ENCODE assay signal across 8 mouse cellular contexts in genomic region chr5:32853731-32854507, GRCm38 (mm10). TPM values are rescaled to one million over a fixed set of nuclear protein-coding genes. Genes with fewer than 3 reads are reported as not detected.
DNase-seq lines count a peak whose midpoint lies in the region; ATAC-seq lines count a peak whose summit lies in the region.

Gene Prr14l (minus strand): TSS chr5:32854256.

- H3K27me3 ChIP-seq in heart, embryonic 13.5 days (replicated peaks) = no peaks in the 10 kb centered on the region
- H3K27me3 ChIP-seq in liver, embryonic 12.5 days (replicated peaks) = no peaks in the 10 kb centered on the region
- no peaks in the 10 kb centered on the region for H3K27me3 ChIP-seq in stomach, embryonic 15.5 days (replicated peaks)

- peak within 1 kb of the TSS; percentile 69 for H3K27ac ChIP-seq in brown adipose tissue, adult 24 weeks (replicated peaks; ENCODE audit: low read depth, low read length)
- H3K27ac ChIP-seq in heart, embryonic 13.5 days (replicated peaks) = peak within 1 kb of the TSS; percentile 84
- H3K27ac ChIP-seq in liver, embryonic 12.5 days = peak within 1 kb of the TSS; percentile 89
- peak within 1 kb of the TSS; percentile 76; the same call in 1 of the 2 replicates for H3K27ac ChIP-seq in stomach, embryonic 15.5 days

- no peaks in the 10 kb centered on the region for H3K9me3 ChIP-seq in heart, embryonic 13.5 days
- H3K9me3 ChIP-seq in liver, embryonic 12.5 days (replicated peaks) = 0 out of 2 replicates have a peak, but pooled peaks cover 2% of the 10 kb centered on the region
- no peaks in the 10 kb centered on the region for H3K9me3 ChIP-seq in stomach, embryonic 15.5 days

- peak within 1 kb of the TSS; percentile 86 for H3K4me3 ChIP-seq in brown adipose tissue, adult 24 weeks (ENCODE audit: insufficient read depth, low read depth, low read length)
- peak within 1 kb of the TSS; percentile 82 for H3K4me3 ChIP-seq in heart, embryonic 13.5 days
- peak within 1 kb of the TSS; percentile 90 for H3K4me3 ChIP-seq in liver, embryonic 12.5 days
- H3K4me3 ChIP-seq in stomach, embryonic 15.5 days (replicated peaks) = peak within 1 kb of the TSS; percentile 91

- peak; percentile 89 for ATAC-seq in heart, embryonic 13.5 days (ENCODE audit: extremely low read depth, insufficient number of reproducible peaks, low FRiP score, low TSS enrichment)
- ATAC-seq in liver, embryonic 12.5 days = peak; percentile 94
- peak; percentile 98 for ATAC-seq in stomach, embryonic 15.5 days (ENCODE audit: insufficient read depth, low FRiP score, low read depth)

- H3K4me1 ChIP-seq in brown adipose tissue, adult 24 weeks (ENCODE audit: control insufficient read depth, insufficient read depth, insufficient read length, low read length) = peaks cover 8% of the 10 kb centered on the region; the same call in 1 of the 2 replicates
- H3K4me1 ChIP-seq in heart, embryonic 13.5 days = peaks cover 36% of the 10 kb centered on the region
- H3K4me1 ChIP-seq in liver, embryonic 12.5 days = peaks cover 61% of the 10 kb centered on the region
- H3K4me1 ChIP-seq in stomach, embryonic 15.5 days = 0 out of 2 replicates have a peak, but pooled peaks cover 7% of the 10 kb centered on the region

- H3K9ac ChIP-seq in heart, embryonic 13.5 days = peak within 1 kb of the TSS; percentile 96
- H3K9ac ChIP-seq in liver, embryonic 12.5 days = peak within 1 kb of the TSS; percentile 95
- H3K9ac ChIP-seq in stomach, embryonic 15.5 days = peak within 1 kb of the TSS; percentile 82

- H3K4me2 ChIP-seq in heart, embryonic 13.5 days = peak within 1 kb of the TSS; percentile 83
- H3K4me2 ChIP-seq in liver, embryonic 12.5 days = peak within 1 kb of the TSS; percentile 76
- H3K4me2 ChIP-seq in stomach, embryonic 15.5 days = peak within 1 kb of the TSS; percentile 70

- H3K36me3 ChIP-seq in heart, embryonic 13.5 days = peaks cover 24% of the 10 kb centered on the region
- H3K36me3 ChIP-seq in liver, embryonic 12.5 days = peaks cover 23% of the 10 kb centered on the region
- peaks cover 3% of the 10 kb centered on the region; the same call in 1 of the 2 replicates for H3K36me3 ChIP-seq in stomach, embryonic 15.5 days

- under 1% methylated on average over 51 of the region's 51 CpGs for WGBS in heart, embryonic 13.5 days
- under 1% methylated on average over 51 of the region's 51 CpGs for WGBS in liver, embryonic 12.5 days (ENCODE audit: insufficient replicate concordance)
- WGBS in stomach, embryonic 15.5 days = under 1% methylated on average over 51 of the region's 51 CpGs

- DNase-seq in CD4-positive, CD25-positive, alpha-beta regulatory T cell, adult 2 months (ENCODE audit: low read depth, low spot score) = peak; percentile 99
- peak; percentile 49 for DNase-seq in fat pad, adult 2 months (ENCODE audit: extremely low read depth, low read depth, low spot score)
- DNase-seq in kidney, postnatal 10 days = peak; percentile 99
- peak; percentile 98 to 99 for DNase-seq in natural killer cell, adult 2 months (ENCODE audit: low spot score in 2 of 2)

RNA-seq across cellular contexts. Expression of gene Prr14l, which starts in this region (rescaled TPM):
- 2.8 and 3.6 TPM in 2 replicates for polyA plus RNA-seq in brown adipose tissue, adult 24 weeks (2012; ENCODE audit: insufficient read depth, insufficient read length, missing spikeins)
- polyA plus RNA-seq in heart, embryonic 13.5 days (2015; fragmentation: Nextera tagmentation; extraction: Ambion mirVana) = 7.8 and 10.2 TPM in 2 replicates
- polyA plus RNA-seq in liver, embryonic 12.5 days (2016; fragmentation: Nextera tagmentation; extraction: Ambion mirVana) = 15.0 and 15.3 TPM in 2 replicates
- polyA plus RNA-seq in stomach, embryonic 15.5 days (2015; fragmentation: Nextera tagmentation; extraction: Ambion mirVana) = 14.9 and 18.7 TPM in 2 replicates

Comparison
In these comparisons a context has a peak if more than half of its experiments do, and no peak if none do; other contexts are left out.
1. Peak in every context shown above with its lines: DNase-seq, ATAC-seq, H3K4me3 ChIP-seq and H3K27ac ChIP-seq.
2. DNase-seq: peak in every context shown above with its lines; median percentile 99 in CD4-positive, CD25-positive, alpha-beta regulatory T cell, adult 2 months; 99 in kidney, postnatal 10 days; 98 in natural killer cell, adult 2 months; 49 in fat pad, adult 2 months.